Mouse (Mus musculus): ENCODE measurements around the gene Rhoa.

Rhoa gene

GRCm38 (mm10) chr9:108341801-108342200, 35.9 kb downstream of the Rhoa start:
- DNase-seq = peak; percentile 11

GRCm38 (mm10) chr9:108342301-108342831, 36.4 kb downstream of the Rhoa start:
- peak; percentile 28 for DNase-seq

GRCm38 (mm10) chr9:108343331-108343730, 37.4 kb downstream of the Rhoa start:
- no peak for DNase-seq

GRCm38 (mm10) chr9:108343835-108344234, 37.9 kb downstream of the Rhoa start:
- no peak for DNase-seq

GRCm38 (mm10) chr9:108344471-108344870, 38.5 kb downstream of the Rhoa start:
- no peak for DNase-seq

GRCm38 (mm10) chr9:108347024-108347423, 41.1 kb downstream of the Rhoa start:
- no peak for DNase-seq

- DNase-seq = peak; percentile 91
Observed at GRCm38 (mm10) chr9:108347540-108348289, 41.8 kb downstream of the Rhoa start, which contains the start of gene Usp4. TSS of gene Usp4 (plus strand) at chr9:108347853.

- no peak for DNase-seq
Observed at GRCm38 (mm10) chr9:108348290-108348680, 42.4 kb downstream of the Rhoa start.

GRCm38 (mm10) chr9:108349727-108350126, 43.8 kb downstream of the Rhoa start:
- DNase-seq = no peak

GRCm38 (mm10) chr9:108378234-108378633, 72.3 kb downstream of the Rhoa start:
- no peak for DNase-seq

- DNase-seq = no peak
Observed at GRCm38 (mm10) chr9:108378736-108379135, 72.8 kb downstream of the Rhoa start.

- DNase-seq = no peak
Observed at GRCm38 (mm10) chr9:108379294-108379693, 73.4 kb downstream of the Rhoa start.

GRCm38 (mm10) chr9:108381382-108381781, 75.5 kb downstream of the Rhoa start:
- DNase-seq = peak; percentile 42

- no peak for DNase-seq
Observed at GRCm38 (mm10) chr9:108385006-108385405, 79.1 kb downstream of the Rhoa start.

- no peak for DNase-seq
Observed at GRCm38 (mm10) chr9:108386816-108387215, 80.9 kb downstream of the Rhoa start.

Data from lung, postnatal 10 days (tissue).